Mouse (Mus musculus): ENCODE measurements around the gene Tmem131. TPM values are rescaled to one million over a fixed set of nuclear protein-coding genes. Genes with fewer than 3 reads are reported as not detected.
A peak's percentile ranks its signal among the peaks of the same experiment; 100 is the strongest.

Tmem131 gene
- polyA plus RNA-seq, 1 experiment from 2014 or later: 12.3 TPM

GRCm38 (mm10) chr1:36807782-36808565 is 135.5 kb downstream of the Tmem131 start:
- Histone ChIP-seq H3K4me3 (replicated peaks) (no peak overlapping the region), H3K4me1 (no peaks in the 10 kb centered on the region), H3K4me2 (no peak overlapping the region), H3K36me3 (peaks cover 89% of the 10 kb centered on the region), H3K9me3 (replicated peaks) (no peaks in the 10 kb centered on the region), H3K9ac (no peak overlapping the region), H3K27me3 (no peaks in the 10 kb centered on the region), H3K27ac (no peak overlapping the region)
- no peak for ATAC-seq (replicated peaks; ENCODE audit: low FRiP score)
- 94% methylated on average over 14 of the region's 14 CpGs for WGBS

- Histone ChIP-seq H3K4me2 (no peak overlapping the region), H3K36me3 (peaks cover 87% of the 10 kb centered on the region), H3K27ac (no peak overlapping the region), H3K27me3 (no peaks in the 10 kb centered on the region), H3K4me3 (replicated peaks) (no peak overlapping the region), H3K9me3 (replicated peaks) (no peaks in the 10 kb centered on the region), H3K9ac (no peak overlapping the region), H3K4me1 (no peaks in the 10 kb centered on the region)
- no peak for ATAC-seq (replicated peaks; ENCODE audit: low FRiP score)
- WGBS: 82% methylated on average over 1 of the region's 1 CpGs
Observed at GRCm38 (mm10) chr1:36807086-36807485, 136.4 kb downstream of the Tmem131 start.

GRCm38 (mm10) chr1:36806181-36806905 is 137.1 kb downstream of the Tmem131 start:
- Histone ChIP-seq H3K27ac (no peak overlapping the region), H3K27me3 (no peaks in the 10 kb centered on the region), H3K9me3 (replicated peaks) (no peaks in the 10 kb centered on the region), H3K9ac (no peak overlapping the region), H3K4me2 (no peak overlapping the region), H3K4me3 (replicated peaks) (no peak overlapping the region), H3K36me3 (peaks cover 87% of the 10 kb centered on the region), H3K4me1 (no peaks in the 10 kb centered on the region)
- WGBS: 94% methylated on average over 7 of the region's 7 CpGs
- ATAC-seq (replicated peaks; ENCODE audit: low FRiP score): no peak

GRCm38 (mm10) chr1:36804833-36805232 is 138.6 kb downstream of the Tmem131 start:
- ATAC-seq (replicated peaks; ENCODE audit: low FRiP score): no peak
- 91% methylated on average over 4 of the region's 4 CpGs for WGBS
- H3K4me3 ChIP-seq (replicated peaks): no peak overlapping the region
- H3K4me2 ChIP-seq: no peak overlapping the region
- no peaks in the 10 kb centered on the region for H3K9me3 ChIP-seq (replicated peaks)
- peaks cover 83% of the 10 kb centered on the region for H3K36me3 ChIP-seq
- no peak overlapping the region for H3K27ac ChIP-seq
- no peaks in the 10 kb centered on the region for H3K27me3 ChIP-seq
- H3K4me1 ChIP-seq: no peaks in the 10 kb centered on the region
- H3K9ac ChIP-seq: no peak overlapping the region

DNA sequence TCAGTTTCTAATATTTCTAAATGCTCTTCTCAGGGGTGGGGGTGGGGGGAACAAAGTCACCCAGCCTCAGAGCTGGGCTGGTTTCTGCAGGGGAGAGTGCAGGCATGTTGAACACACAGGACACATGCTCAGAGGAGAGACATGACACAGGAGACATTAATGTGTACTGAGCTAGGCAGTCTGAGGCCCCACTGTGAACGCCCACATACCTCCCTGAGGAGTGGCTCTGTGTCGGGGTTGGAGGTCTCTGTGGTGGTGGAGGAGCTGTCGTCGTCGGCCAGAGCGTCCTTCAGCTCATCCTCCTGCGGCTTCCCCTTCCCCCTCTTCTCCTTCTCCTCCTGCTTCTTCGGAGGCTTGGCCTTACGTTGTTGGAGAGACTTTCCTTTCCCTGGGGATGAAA is 139.2 kb downstream of the Tmem131 start:
- Histone ChIP-seq H3K4me1 (no peaks in the 10 kb centered on the region), H3K27ac (no peak overlapping the region), H3K27me3 (no peaks in the 10 kb centered on the region), H3K4me3 (replicated peaks) (no peak overlapping the region), H3K36me3 (peaks cover 83% of the 10 kb centered on the region), H3K4me2 (no peak overlapping the region), H3K9me3 (replicated peaks) (no peaks in the 10 kb centered on the region), H3K9ac (no peak overlapping the region)
- 66% methylated on average over 9 of the region's 9 CpGs for WGBS
- no peak for ATAC-seq (replicated peaks; ENCODE audit: low FRiP score)

DNA sequence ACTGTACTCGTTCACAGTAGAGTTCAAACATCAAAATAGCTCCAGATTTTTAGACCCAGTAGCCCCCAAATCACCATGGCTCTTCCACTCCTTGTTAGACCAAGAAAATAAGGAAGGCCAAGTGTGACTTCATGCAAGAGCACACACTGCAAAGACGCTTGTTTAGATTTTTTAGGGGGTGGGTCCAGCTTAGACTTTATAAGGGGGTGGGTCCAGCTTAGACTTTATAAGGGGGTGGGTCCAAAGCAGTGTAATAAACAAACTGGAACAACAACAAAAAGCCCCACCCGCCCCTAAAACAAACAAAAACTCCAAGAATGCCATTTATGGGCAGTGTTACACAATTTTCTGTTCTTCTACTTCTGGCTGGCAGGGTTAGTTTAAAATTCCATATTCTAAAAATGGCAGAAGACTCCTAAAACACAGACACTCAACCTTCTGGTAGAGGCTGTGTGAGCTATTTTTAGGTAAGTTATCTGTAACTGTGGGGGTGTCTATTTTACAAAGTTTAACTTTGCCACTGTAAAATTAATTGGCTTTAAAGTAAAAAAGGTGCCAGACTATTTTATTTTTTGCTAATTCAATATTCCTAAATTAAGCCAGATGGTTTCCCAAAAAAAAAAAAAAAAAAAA is 143.0 kb downstream of the Tmem131 start:
- no peak for ATAC-seq (replicated peaks; ENCODE audit: low FRiP score)
- Histone ChIP-seq H3K4me2 (no peak overlapping the region), H3K4me1 (no peaks in the 10 kb centered on the region), H3K27me3 (no peaks in the 10 kb centered on the region), H3K27ac (no peak overlapping the region), H3K36me3 (peaks cover 83% of the 10 kb centered on the region), H3K4me3 (replicated peaks) (no peak overlapping the region), H3K9ac (no peak overlapping the region), H3K9me3 (replicated peaks) (no peaks in the 10 kb centered on the region)
- 71% methylated on average over 3 of the region's 3 CpGs for WGBS

GRCm38 (mm10) chr1:36797481-36797880 is 146.0 kb downstream of the Tmem131 start:
- Histone ChIP-seq H3K4me1 (no peaks in the 10 kb centered on the region), H3K27me3 (no peaks in the 10 kb centered on the region), H3K4me3 (replicated peaks) (no peak overlapping the region), H3K9ac (no peak overlapping the region), H3K9me3 (replicated peaks) (no peaks in the 10 kb centered on the region), H3K27ac (no peak overlapping the region), H3K4me2 (no peak overlapping the region), H3K36me3 (peaks cover 93% of the 10 kb centered on the region)
- no peak for ATAC-seq (replicated peaks; ENCODE audit: low FRiP score)
- WGBS: 64% methylated on average over 10 of the region's 10 CpGs

GRCm38 (mm10) chr1:36796711-36797110 is 146.8 kb downstream of the Tmem131 start:
- 0 out of 2 replicates have a peak, but pooled peaks have one; percentile 54 for ATAC-seq (replicated peaks; ENCODE audit: low FRiP score)

DNA sequence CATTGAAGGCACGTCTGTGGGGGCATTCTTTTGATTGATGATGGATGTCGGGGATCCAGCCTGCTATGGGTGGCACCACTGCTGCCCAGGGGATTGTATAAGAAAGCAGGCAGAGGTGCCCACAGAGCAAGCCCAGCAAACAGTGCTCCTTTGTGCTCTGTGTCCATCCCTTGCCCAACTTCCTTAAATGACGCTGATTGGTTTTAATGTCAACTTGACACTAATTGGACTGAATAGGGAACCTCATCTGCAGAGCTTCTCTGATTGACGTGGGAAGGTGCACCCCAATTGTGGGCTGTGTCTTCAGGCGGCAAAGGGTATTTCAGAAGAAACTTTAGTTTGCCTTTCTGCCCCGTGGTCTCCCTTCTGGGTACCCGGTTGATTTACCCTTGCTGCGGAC is 154.1 kb downstream of the Tmem131 start:
- H3K27ac ChIP-seq: no peak overlapping the region
- H3K4me2 ChIP-seq: no peak overlapping the region
- no peaks in the 10 kb centered on the region; the same call in 1 of the 2 replicates for H3K27me3 ChIP-seq
- WGBS: 78% methylated on average over 8 of the region's 8 CpGs
- H3K4me3 ChIP-seq (replicated peaks): no peak overlapping the region
- no peak overlapping the region for H3K9ac ChIP-seq
- no peak for ATAC-seq (replicated peaks; ENCODE audit: low FRiP score)
- no peaks in the 10 kb centered on the region for H3K9me3 ChIP-seq (replicated peaks)
- H3K4me1 ChIP-seq: peaks cover 13% of the 10 kb centered on the region
- peaks cover 40% of the 10 kb centered on the region for H3K36me3 ChIP-seq

More at GRCm38 (mm10) chr1:36796711-36797110, 146.8 kb downstream of the Tmem131 start:
- Histone ChIP-seq H3K36me3 (peaks cover 94% of the 10 kb centered on the region), H3K9ac (no peak overlapping the region), H3K27ac (no peak overlapping the region), H3K4me2 (no peak overlapping the region), H3K27me3 (no peaks in the 10 kb centered on the region), H3K4me1 (no peaks in the 10 kb centered on the region), H3K9me3 (replicated peaks) (no peaks in the 10 kb centered on the region), H3K4me3 (replicated peaks) (no peak overlapping the region)
- WGBS: 74% methylated on average over 7 of the region's 7 CpGs

- Histone ChIP-seq H3K4me2 (no peak overlapping the region), H3K27ac (no peak overlapping the region), H3K9me3 (replicated peaks) (no peaks in the 10 kb centered on the region), H3K4me3 (replicated peaks) (no peak overlapping the region), H3K9ac (no peak overlapping the region), H3K27me3 (no peaks in the 10 kb centered on the region; the same call in 1 of the 2 replicates), H3K4me1 (peaks cover 13% of the 10 kb centered on the region), H3K36me3 (peaks cover 10% of the 10 kb centered on the region)
- 95% methylated on average over 7 of the region's 7 CpGs for WGBS
- ATAC-seq (replicated peaks; ENCODE audit: low FRiP score): no peak
Observed at GRCm38 (mm10) chr1:36786377-36786776, 157.1 kb downstream of the Tmem131 start.

GRCm38 (mm10) chr1:36785238-36785641 is 158.2 kb downstream of the Tmem131 start:
- Histone ChIP-seq H3K4me1 (peaks cover 13% of the 10 kb centered on the region), H3K27me3 (no peaks in the 10 kb centered on the region; the same call in 1 of the 2 replicates), H3K36me3 (peaks cover under 1% of the 10 kb centered on the region; the same call in 1 of the 2 replicates), H3K9ac (peak overlapping the region; percentile 42; the same call in 1 of the 2 replicates), H3K4me2 (peak overlapping the region; percentile 94), H3K9me3 (replicated peaks) (no peaks in the 10 kb centered on the region), H3K27ac (no peak overlapping the region), H3K4me3 (replicated peaks) (peak overlapping the region; percentile 46)
- 0 out of 2 replicates have a peak, but pooled peaks have one; percentile 17 for ATAC-seq (replicated peaks; ENCODE audit: low FRiP score)
- under 1% methylated on average over 16 of the region's 16 CpGs for WGBS
